Mouse (Mus musculus) ES-Bruce4 (cell line): Measurements from ENCODE around the gene Snap29. TPM values are rescaled to one million over a fixed set of nuclear protein-coding genes. Genes with fewer than 3 reads are reported as not detected.

Source experiments
- H3K27ac ChIP-seq: 2 replicates; pipeline ENCODE4 v1.5.1; 2012; ENCODE audit warnings: low read length, inconsistent platforms; ENCODE audit not compliant: insufficient read depth
- H3K27me3 ChIP-seq: 2 replicates; pipeline ENCODE4 v1.6.1; 2012; ENCODE audit warnings: mild to moderate bottlenecking, low read length, inconsistent platforms; ENCODE audit not compliant: control insufficient read depth, poor library complexity, insufficient read depth, severe bottlenecking
- H3K36me3 ChIP-seq: 2 replicates; pipeline ENCODE4 v1.6.1; 2012; ENCODE audit warnings: inconsistent platforms, mild to moderate bottlenecking, low read length, moderate library complexity; ENCODE audit not compliant: control insufficient read depth, poor library complexity, insufficient read depth, severe bottlenecking
- H3K4me1 ChIP-seq: one replicate; pipeline ENCODE4 v1.8.1; 2011; ENCODE audit warnings: low read length; ENCODE audit not compliant: control insufficient read depth, insufficient read depth
- H3K4me3 ChIP-seq: 2 replicates; pipeline ENCODE4 v1.5.1; 2011; ENCODE audit warnings: low read depth, mild to moderate bottlenecking, low read length
- H3K9ac ChIP-seq: 2 replicates; pipeline ENCODE4 v1.6.1; 2012; ENCODE audit warnings: low read depth, mild to moderate bottlenecking, inconsistent platforms; ENCODE audit not compliant: poor library complexity, severe bottlenecking
- H3K9me3 ChIP-seq: replicated peaks from 2 replicates; pipeline ENCODE4 v1.6.1; 2012; ENCODE audit warnings: mild to moderate bottlenecking, low read length, inconsistent platforms; ENCODE audit not compliant: control insufficient read depth, poor library complexity, insufficient read depth, severe bottlenecking
- CTCF ChIP-seq: IDR thresholded peaks from one replicate; pipeline ENCODE4 v1.8.1; 2011; ENCODE audit warnings: low read depth, low read length
- EP300 ChIP-seq: IDR thresholded peaks from 2 replicates; pipeline ENCODE4 v1.6.1; 2011; ENCODE audit warnings: low read depth, low read length; ENCODE audit not compliant: insufficient read depth
- POLR2A ChIP-seq: IDR thresholded peaks from one replicate; pipeline ENCODE4 v1.8.1; 2011; ENCODE audit warnings: low read length; ENCODE audit not compliant: insufficient read depth
- polyA plus RNA-seq: library from polyadenylated mRNA; stranded (reverse); fragments of >200 nt; gene quantifications from 2 replicates; pipeline ENCODE4 v1.2.4, GENCODE M21; 2011; ENCODE audit warnings: low read depth; ENCODE audit not compliant: missing spikeins, insufficient read depth, insufficient read length

The Snap29 gene
- polyA plus RNA-seq: 17.0 and 18.9 TPM in 2 replicates

GRCm38 (mm10) chr16:17405736-17406443 lies at the start of gene Snap29, which contains the start of gene Pi4ka:
Gene Snap29, plus strand, starts transcription at chr16:17405986.
Gene Pi4ka, minus strand, starts transcription at chr16:17406314.
- Histone ChIP-seq H3K9ac (peak within 1 kb of the TSS; percentile 66), H3K27me3 (no peaks in the 10 kb centered on the region), H3K4me3 (peak within 1 kb of the TSS; percentile 84), H3K9me3 (no peaks in the 10 kb centered on the region), H3K36me3 (no peaks in the 10 kb centered on the region), H3K4me1 (peaks cover 5% of the 10 kb centered on the region), H3K27ac (no peak within 1 kb of the TSS)
- no peak for TF ChIP-seq POLR2A
- no peak for TF ChIP-seq CTCF
- no peak for TF ChIP-seq EP300

DNA sequence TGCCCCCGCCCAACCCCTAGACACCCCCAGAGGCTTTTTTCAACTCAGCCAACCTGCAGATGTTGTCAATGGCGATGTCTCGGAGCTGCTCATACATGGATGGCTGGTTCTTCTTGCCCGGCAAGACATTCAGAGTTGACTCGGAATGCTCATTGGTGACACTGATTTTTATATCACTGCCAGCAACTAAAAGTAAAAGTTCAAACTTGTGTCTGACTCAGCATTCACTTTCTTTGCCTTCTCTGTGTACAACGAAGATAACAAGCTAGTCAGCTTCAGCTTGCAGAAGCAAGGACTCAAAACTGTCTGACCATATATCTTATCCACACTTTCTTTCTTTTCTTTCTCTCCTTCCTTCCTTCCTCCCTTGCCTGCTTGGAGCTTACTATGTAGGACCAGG lies 49.8 kb upstream of the Snap29 start:
- Histone ChIP-seq H3K36me3 (peaks cover 3% of the 10 kb centered on the region; the same call in 1 of the 2 replicates), H3K27me3 (no peaks in the 10 kb centered on the region)

DNA sequence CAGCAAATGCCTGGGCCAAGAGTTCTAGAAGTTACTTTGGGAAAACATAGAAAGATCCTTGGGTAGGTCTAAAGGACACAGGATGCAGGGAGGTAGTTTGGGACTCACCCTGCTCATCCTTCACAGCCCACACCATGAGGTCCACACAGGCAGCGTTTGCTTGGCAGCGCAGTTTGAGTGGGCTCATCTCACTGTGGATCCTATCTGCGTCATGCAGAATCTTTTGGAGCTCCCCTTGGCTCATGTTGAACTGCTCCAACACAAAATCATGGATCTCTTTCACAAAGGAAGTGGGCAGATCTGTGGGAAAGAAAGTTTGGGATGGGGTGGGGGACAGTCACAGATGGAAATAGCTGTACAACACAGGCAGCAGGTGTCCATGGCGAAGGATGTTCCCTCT lies 47.0 kb upstream of the Snap29 start:
- Histone ChIP-seq H3K4me1 (no peaks in the 10 kb centered on the region), H3K36me3 (no peaks in the 10 kb centered on the region; the same call in 1 of the 2 replicates), H3K27me3 (no peaks in the 10 kb centered on the region), H3K4me3 (no peak overlapping the region), H3K27ac (no peak overlapping the region), H3K9me3 (no peaks in the 10 kb centered on the region), H3K9ac (no peak overlapping the region)
- no peak for TF ChIP-seq POLR2A
- TF ChIP-seq CTCF: no peak
- no peak for TF ChIP-seq EP300

More for the DNA sequence above, 49.8 kb upstream of the Snap29 start:
- H3K4me3 ChIP-seq: no peak overlapping the region
- H3K9me3 ChIP-seq: no peaks in the 10 kb centered on the region
- no peak for TF ChIP-seq POLR2A
- no peak for TF ChIP-seq EP300
- TF ChIP-seq CTCF: no peak
- H3K9ac ChIP-seq: no peak overlapping the region
- H3K4me1 ChIP-seq: no peaks in the 10 kb centered on the region
- H3K27ac ChIP-seq: no peak overlapping the region

DNA sequence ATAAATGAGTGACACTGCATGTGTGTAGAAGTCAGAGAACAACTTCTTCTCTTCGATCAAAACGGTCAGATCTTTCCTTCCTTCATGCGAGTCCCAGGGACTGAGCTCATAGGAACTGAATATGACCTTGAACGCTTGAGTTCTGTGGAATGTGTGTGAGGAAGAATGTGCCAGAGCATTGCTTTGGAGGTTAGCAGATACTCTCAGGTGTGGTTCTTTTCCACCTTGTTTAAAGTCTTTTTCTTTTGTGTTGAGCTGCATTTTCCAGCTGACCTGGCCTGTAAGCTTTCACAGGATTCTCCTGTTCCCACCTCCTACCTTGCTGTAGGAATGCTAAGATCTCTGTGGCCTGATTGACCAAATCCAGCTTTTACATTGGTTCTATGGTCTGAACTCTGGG lies 23.5 kb upstream of the Snap29 start:
- H3K27ac ChIP-seq: no peak overlapping the region
- no peaks in the 10 kb centered on the region for H3K36me3 ChIP-seq
- H3K4me1 ChIP-seq: no peaks in the 10 kb centered on the region
- H3K27me3 ChIP-seq: no peaks in the 10 kb centered on the region
- H3K9ac ChIP-seq: no peak overlapping the region
- H3K4me3 ChIP-seq: no peak overlapping the region
- H3K9me3 ChIP-seq: no peaks in the 10 kb centered on the region
- TF ChIP-seq POLR2A: no peak
- no peak for TF ChIP-seq EP300
- TF ChIP-seq CTCF: no peak

GRCm38 (mm10) chr16:17383594-17384326 lies 22.0 kb upstream of the Snap29 start:
- Histone ChIP-seq H3K9me3 (no peaks in the 10 kb centered on the region), H3K9ac (no peak overlapping the region), H3K4me1 (no peaks in the 10 kb centered on the region), H3K4me3 (no peak overlapping the region), H3K27me3 (no peaks in the 10 kb centered on the region), H3K36me3 (no peaks in the 10 kb centered on the region), H3K27ac (no peak overlapping the region)
- TF ChIP-seq EP300 (no peak), POLR2A (no peak), CTCF (no peak)

GRCm38 (mm10) chr16:17392784-17393183 lies 13.0 kb upstream of the Snap29 start:
- H3K36me3 ChIP-seq: no peaks in the 10 kb centered on the region
- TF ChIP-seq CTCF: no peak
- no peak for TF ChIP-seq POLR2A
- TF ChIP-seq EP300: no peak
- H3K27ac ChIP-seq: no peak overlapping the region
- H3K4me1 ChIP-seq: no peaks in the 10 kb centered on the region
- no peak overlapping the region for H3K9ac ChIP-seq
- no peak overlapping the region for H3K4me3 ChIP-seq
- no peaks in the 10 kb centered on the region for H3K9me3 ChIP-seq
- no peaks in the 10 kb centered on the region for H3K27me3 ChIP-seq
